In the genomic region with DNA sequence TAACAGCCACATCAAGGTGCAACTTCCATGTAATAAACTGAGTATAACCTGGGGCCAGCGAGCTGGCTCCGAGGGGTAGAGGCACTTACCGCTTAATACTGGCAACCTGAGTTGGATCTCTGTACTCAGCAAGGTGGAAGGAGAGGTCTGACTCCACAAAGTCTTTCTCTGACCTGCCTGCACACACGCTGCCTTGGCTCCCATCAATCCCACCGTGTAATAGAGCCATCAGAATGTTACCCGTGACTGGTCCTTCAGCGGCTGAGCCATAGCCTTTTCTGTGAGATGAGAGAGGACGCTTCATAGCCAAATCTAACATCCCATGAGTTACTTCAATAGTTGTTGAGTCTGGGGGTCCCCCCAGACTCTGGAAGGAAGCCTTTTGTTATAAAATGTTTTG, we compare ENCODE assay signal across 23 mouse cellular contexts. TPM values are rescaled to one million over a fixed set of nuclear protein-coding genes. Genes with fewer than 3 reads are reported as not detected.
DNase-seq lines count a peak whose midpoint lies in the region; ATAC-seq lines count a peak whose summit lies in the region.
"Had no signal": no experiment of that assay in that cellular context is flagged by ENCODE, and none has a peak within 500 bp of the region (broad histone marks: within the 10 kb centered on the region; RNA-seq: fewer than 3 reads in every experiment).

No protein-coding gene starts in this region.

- H3K9me3 ChIP-seq in forebrain, embryonic 10.5 days, result no peaks in the 10 kb centered on the region
- H3K9me3 ChIP-seq in forebrain, embryonic 16.5 days (ENCODE audit: control insufficient read depth, low read length), result no peaks in the 10 kb centered on the region
- no peaks in the 10 kb centered on the region for H3K9me3 ChIP-seq in heart, embryonic 15.5 days (replicated peaks)
- H3K9me3 ChIP-seq in heart, embryonic 12.5 days (replicated peaks), result no peaks in the 10 kb centered on the region
- no peaks in the 10 kb centered on the region for H3K9me3 ChIP-seq in embryonic facial prominence, embryonic 12.5 days
- H3K9me3 ChIP-seq in limb, embryonic 12.5 days, result no peaks in the 10 kb centered on the region
- H3K9me3 ChIP-seq: hindbrain, embryonic 15.5 days had no signal

- H3K4me3 ChIP-seq in forebrain, embryonic 10.5 days, result no peak overlapping the region
- H3K4me3 ChIP-seq in forebrain, embryonic 16.5 days (replicated peaks; ENCODE audit: low read length), result no peak overlapping the region
- H3K4me3 ChIP-seq in heart, embryonic 15.5 days, result no peak overlapping the region
- H3K4me3 ChIP-seq in heart, embryonic 12.5 days, result no peak overlapping the region
- no peak overlapping the region for H3K4me3 ChIP-seq in embryonic facial prominence, embryonic 12.5 days
- H3K4me3 ChIP-seq in limb, embryonic 12.5 days (replicated peaks), result no peak overlapping the region
- H3K4me3 ChIP-seq: erythroblast, embryonic 14.5 days; heart, adult 2 months; hindbrain, embryonic 15.5 days had no signal

- H3K27ac ChIP-seq in forebrain, embryonic 10.5 days, result peak overlapping the region; percentile 27
- H3K27ac ChIP-seq in forebrain, embryonic 16.5 days (ENCODE audit: low read length), result no peak overlapping the region
- 0 out of 2 replicates have a peak overlapping the region, but pooled peaks have one; percentile 7 for H3K27ac ChIP-seq in heart, embryonic 15.5 days
- no peak overlapping the region for H3K27ac ChIP-seq in heart, embryonic 12.5 days (ENCODE audit: poor library complexity, severe bottlenecking)
- peak overlapping the region; percentile 23 for H3K27ac ChIP-seq in embryonic facial prominence, embryonic 12.5 days
- H3K27ac ChIP-seq in limb, embryonic 12.5 days, result peak overlapping the region; percentile 73
- H3K27ac ChIP-seq: heart, adult 2 months; hindbrain, embryonic 15.5 days; macrophage had no signal

- no peaks in the 10 kb centered on the region for H3K36me3 ChIP-seq in forebrain, embryonic 10.5 days (replicated peaks)
- no peaks in the 10 kb centered on the region for H3K36me3 ChIP-seq in forebrain, embryonic 16.5 days (ENCODE audit: control insufficient read depth, insufficient read depth)
- no peaks in the 10 kb centered on the region for H3K36me3 ChIP-seq in heart, embryonic 15.5 days
- no peaks in the 10 kb centered on the region for H3K36me3 ChIP-seq in heart, embryonic 12.5 days
- no peaks in the 10 kb centered on the region for H3K36me3 ChIP-seq in embryonic facial prominence, embryonic 12.5 days
- no peaks in the 10 kb centered on the region for H3K36me3 ChIP-seq in limb, embryonic 12.5 days
- H3K36me3 ChIP-seq: hindbrain, embryonic 15.5 days had no signal

- 90% methylated on average over 8 of the region's 8 CpGs for WGBS in forebrain, embryonic 10.5 days
- 94% methylated on average over 8 of the region's 8 CpGs for WGBS in forebrain, embryonic 16.5 days
- WGBS in heart, embryonic 15.5 days, result 84% methylated on average over 8 of the region's 8 CpGs
- 83% methylated on average over 8 of the region's 8 CpGs for WGBS in heart, embryonic 12.5 days
- 72% methylated on average over 8 of the region's 8 CpGs for WGBS in embryonic facial prominence, embryonic 12.5 days
- 84% methylated on average over 8 of the region's 8 CpGs for WGBS in limb, embryonic 12.5 days

- no peak overlapping the region for H3K9ac ChIP-seq in forebrain, embryonic 16.5 days (replicated peaks; ENCODE audit: low read depth, low read length)
- no peak overlapping the region for H3K9ac ChIP-seq in heart, embryonic 15.5 days
- no peak overlapping the region for H3K9ac ChIP-seq in heart, embryonic 12.5 days
- no peak overlapping the region for H3K9ac ChIP-seq in embryonic facial prominence, embryonic 12.5 days
- no peak overlapping the region for H3K9ac ChIP-seq in limb, embryonic 12.5 days (replicated peaks)
- H3K9ac ChIP-seq: hindbrain, embryonic 15.5 days had no signal

- no peaks in the 10 kb centered on the region for H3K27me3 ChIP-seq in forebrain, embryonic 10.5 days (ENCODE audit: poor library complexity, severe bottlenecking)
- H3K27me3 ChIP-seq in forebrain, embryonic 16.5 days (replicated peaks; ENCODE audit: control insufficient read depth, insufficient read depth, low read length), result no peaks in the 10 kb centered on the region
- H3K27me3 ChIP-seq in heart, embryonic 15.5 days, result peaks cover 4% of the 10 kb centered on the region; the same call in 1 of the 2 replicates
- peaks cover 5% of the 10 kb centered on the region for H3K27me3 ChIP-seq in heart, embryonic 12.5 days (replicated peaks)
- no peaks in the 10 kb centered on the region for H3K27me3 ChIP-seq in embryonic facial prominence, embryonic 12.5 days
- no peaks in the 10 kb centered on the region for H3K27me3 ChIP-seq in limb, embryonic 12.5 days
- H3K27me3 ChIP-seq: hindbrain, embryonic 15.5 days had no signal

- no peak for DNase-seq in forebrain, embryonic 10.5 days (ENCODE audit: extremely low spot score, low spot score)
- no peak for DNase-seq in cerebellum, postnatal 36 days
- DNase-seq: adrenal gland, adult 8-10 months; cerebellum, adult 18-20 months; cerebellum, postnatal 14 days; gastrocnemius, postnatal 14 days; heart, adult 2 months; heart, postnatal 36 days; kidney, adult 2 months; kidney, postnatal 25 days; layer of hippocampus, postnatal 36 days; thymus, adult 18-20 months; thymus, postnatal 36 days had no signal

- H3K4me1 ChIP-seq in forebrain, embryonic 10.5 days, result peaks cover 39% of the 10 kb centered on the region
- peaks cover 5% of the 10 kb centered on the region; the same call in 1 of the 2 replicates for H3K4me1 ChIP-seq in forebrain, embryonic 16.5 days (replicated peaks; ENCODE audit: control insufficient read depth, insufficient read depth, low read length)
- peaks cover 56% of the 10 kb centered on the region for H3K4me1 ChIP-seq in heart, embryonic 15.5 days (replicated peaks)
- H3K4me1 ChIP-seq in heart, embryonic 12.5 days (replicated peaks), result peaks cover 67% of the 10 kb centered on the region
- H3K4me1 ChIP-seq in embryonic facial prominence, embryonic 12.5 days, result peaks cover 46% of the 10 kb centered on the region
- peaks cover 45% of the 10 kb centered on the region for H3K4me1 ChIP-seq in limb, embryonic 12.5 days (replicated peaks)

- no peak for ATAC-seq in forebrain, embryonic 16.5 days
- ATAC-seq in heart, embryonic 15.5 days (replicated peaks; ENCODE audit: insufficient number of reproducible peaks, insufficient read depth, low FRiP score, low read depth), result no peak
- no peak for ATAC-seq in heart, embryonic 12.5 days (ENCODE audit: insufficient number of reproducible peaks, low FRiP score)
- no peak for ATAC-seq in embryonic facial prominence, embryonic 12.5 days (ENCODE audit: insufficient number of reproducible peaks, insufficient read depth, low FRiP score, low TSS enrichment)
- ATAC-seq in limb, embryonic 12.5 days (ENCODE audit: insufficient number of reproducible peaks, insufficient read depth, low FRiP score, low TSS enrichment, low read depth), result no peak
- ATAC-seq: activated CD4-positive, CD25-positive, alpha-beta regulatory T cell, adult 4 months; forebrain, embryonic 14.5 days had no signal

- H3K4me2 ChIP-seq in forebrain, embryonic 16.5 days (ENCODE audit: low read length), result no peak overlapping the region
- no peak overlapping the region for H3K4me2 ChIP-seq in heart, embryonic 15.5 days
- no peak overlapping the region for H3K4me2 ChIP-seq in heart, embryonic 12.5 days
- no peak overlapping the region for H3K4me2 ChIP-seq in embryonic facial prominence, embryonic 12.5 days (replicated peaks)
- no peak overlapping the region for H3K4me2 ChIP-seq in limb, embryonic 12.5 days
- H3K4me2 ChIP-seq: hindbrain, embryonic 15.5 days had no signal

RNA-seq across cellular contexts. Expression of a gene that starts 13.0 kb away (rescaled TPM):
- 6.0 and 6.1 TPM in 2 replicates for polyA plus RNA-seq in forebrain, embryonic 10.5 days (2016; fragmentation: Nextera tagmentation; extraction: Ambion mirVana)
- polyA plus RNA-seq in forebrain, embryonic 16.5 days (2015; fragmentation: Nextera tagmentation; extraction: Ambion mirVana), result 0.73 and 1.2 TPM in 2 replicates
- 12.0 and 13.5 TPM in 2 replicates for polyA plus RNA-seq in heart, embryonic 15.5 days (2015; fragmentation: Nextera tagmentation; extraction: Ambion mirVana)
- polyA plus RNA-seq in heart, embryonic 12.5 days (2016; fragmentation: Nextera tagmentation; extraction: Ambion mirVana), result 20.2 and 21.0 TPM in 2 replicates
- polyA plus RNA-seq in embryonic facial prominence, embryonic 12.5 days (2016; fragmentation: Nextera tagmentation; extraction: Ambion mirVana), result 18.7 and 24.9 TPM in 2 replicates
- polyA plus RNA-seq in limb, embryonic 12.5 days (2016; fragmentation: Nextera tagmentation; extraction: Ambion mirVana), result 12.6 and 12.9 TPM in 2 replicates

Comparison
In these comparisons a context has a peak if more than half of its experiments do, and no peak if none do; other contexts are left out.
1. H3K27ac ChIP-seq: peak in forebrain, embryonic 10.5 days (single experiment), heart, embryonic 15.5 days (single experiment), embryonic facial prominence, embryonic 12.5 days (single experiment) and limb, embryonic 12.5 days (single experiment); none in forebrain, embryonic 16.5 days (single experiment) and heart, embryonic 12.5 days (single experiment).